Mouse (Mus musculus) embryonic stem cell, embryonic (primary cell): ENCODE measurements at regions not wholly inside any gene's neighbourhood (a gene's known extent, or its start where the extent isn't known, plus 50 kb on each side); places are given as distances from the start of the nearest gene placed in this dataset.
"Not testable (repeated sequence)": the region's sequence is repeated elsewhere in the genome, so short reads cannot be mapped to it uniquely, and the experiment has no call there.

ENCODE experiments used
- CTCF ChIA-PET, 4 experiments: fragments of 300-600 bp in 2 of 4; fragments of 350-600 bp in 2 of 4; sonication (Branson Sonifier 250); formaldehyde crosslinking; loops; one replicate each; lab custom pipeline; 2022; ENCODE audit warnings: inconsistent platforms in 2 of 4; lab: Charles Lee
- POLR2A ChIA-PET, 4 experiments: fragments of 300-600 bp in 2 of 4; fragments of 350-600 bp in 2 of 4; sonication (Branson Sonifier 250); formaldehyde crosslinking; loops; one replicate each; lab custom pipeline; 2022; ENCODE audit warnings: antibody characterized with exemption in 4 of 4, inconsistent platforms in 1 of 4; lab: Charles Lee

DNA sequence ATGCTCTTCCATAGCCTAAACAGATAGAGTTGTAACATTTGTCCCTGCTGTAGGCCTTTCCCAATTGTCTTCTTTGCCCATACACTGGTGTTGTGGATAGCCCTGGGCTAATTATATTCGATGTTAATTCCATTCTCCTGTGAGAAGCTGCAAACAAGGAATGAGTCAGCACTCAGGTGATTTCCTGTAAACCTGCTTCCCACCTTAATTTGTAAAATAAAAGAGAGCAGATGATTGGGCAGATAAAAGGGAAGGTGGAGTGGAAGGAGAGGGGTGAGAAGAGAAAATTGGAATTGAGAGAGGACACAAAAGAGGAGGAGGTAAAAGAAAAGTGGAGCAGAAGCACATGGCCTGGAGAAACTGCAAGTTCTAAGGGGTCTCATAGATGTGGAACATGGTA is 102.8 kb downstream of the Gc start:
- POLR2A ChIA-PET, CTCF ChIA-PET: not testable (repeated sequence)

GRCm38 (mm10) chr5:89347771-89348170 is 109.9 kb downstream of the Gc start:
- CTCF ChIA-PET = no interaction called here
- POLR2A ChIA-PET = no interaction called here

- POLR2A ChIA-PET = no interaction called here
- CTCF ChIA-PET = interaction anchor here in 1 of 4 experiments (0.6 kb wide), 1 partner anchor 1698 kb away, joined by 6 read pairs; no protein-coding TSS in a partner anchor
Observed at GRCm38 (mm10) chr5:89340532-89340931, 117.2 kb downstream of the Gc start.

- POLR2A ChIA-PET = no interaction called here
Observed at GRCm38 (mm10) chr5:89337966-89338657, 119.6 kb downstream of the Gc start.

More at GRCm38 (mm10) chr5:89337966-89338657, 119.6 kb downstream of the Gc start:
- CTCF ChIA-PET = no interaction called here
